Mouse (Mus musculus): ENCODE data around the gene Tmem184a.

- TF ChIP-seq CTCF (IDR thresholded peaks at IDR 0.05; ENCODE audit: insufficient read depth, low read length) (no peak), POLR2A (IDR thresholded peaks at IDR 0.05; ENCODE audit: borderline replicate concordance, extremely low read depth, low read depth, low read length) (no peak)
These were observed 24.8 kb downstream of the Tmem184a start for GRCm38 (mm10) chr5:139794938-139795337.
